Mouse (Mus musculus): ENCODE measurements at regions not wholly inside any gene's neighbourhood (a gene's known extent, or its start where the extent isn't known, plus 50 kb on each side); places are given as distances from the start of the nearest gene placed in this dataset.
A peak's percentile ranks its signal among the peaks of the same experiment; 100 is the strongest.

DNA sequence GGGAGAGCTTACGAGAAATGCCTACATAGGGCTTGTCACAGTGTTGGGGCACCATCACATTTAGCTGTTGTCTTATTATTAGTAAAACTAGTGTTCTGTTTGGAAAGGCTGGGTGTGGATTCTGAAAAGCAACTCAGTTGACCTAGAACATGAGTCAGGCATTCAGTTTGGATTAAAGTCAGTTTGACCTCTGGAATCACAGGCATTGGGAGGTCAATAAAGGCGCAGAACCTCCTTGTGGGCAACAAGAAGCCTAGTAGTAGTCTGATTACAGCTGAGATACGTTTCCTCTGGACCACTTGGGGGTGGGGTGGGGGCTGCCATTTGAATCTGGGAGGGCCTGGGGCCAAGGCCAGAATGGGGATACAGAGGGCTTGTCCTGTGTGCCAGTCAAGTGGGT, 52.1 kb upstream of the Map3k1 start:
- no peak for DNase-seq (ENCODE audit: low spot score)
- 94% methylated on average over 3 of the region's 3 CpGs for WGBS
- Histone ChIP-seq H3K4me2 (ENCODE audit: low read depth) (no peak overlapping the region), H3K36me3 (ENCODE audit: control insufficient read depth, insufficient read depth, low read length) (no peaks in the 10 kb centered on the region), H3K9me3 (ENCODE audit: control insufficient read depth, low read length) (no peaks in the 10 kb centered on the region), H3K27me3 (ENCODE audit: control insufficient read depth, insufficient read depth, low read length) (no peaks in the 10 kb centered on the region), H3K4me3 (ENCODE audit: low read depth, low read length) (no peak overlapping the region), H3K27ac (ENCODE audit: low read depth, low read length) (no peak overlapping the region), H3K4me1 (ENCODE audit: control insufficient read depth, insufficient read depth, low read length) (no peaks in the 10 kb centered on the region), H3K9ac (ENCODE audit: low read length) (no peak overlapping the region)
- ATAC-seq (ENCODE audit: insufficient read depth, low FRiP score, low TSS enrichment), result no peak

- ATAC-seq (ENCODE audit: insufficient read depth, low FRiP score, low TSS enrichment), result no peak
These were observed 53.5 kb upstream of the Map3k1 start for GRCm38 (mm10) chr13:111862316-111862715.

GRCm38 (mm10) chr13:111865956-111866355, 57.2 kb upstream of the Map3k1 start:
- H3K36me3 ChIP-seq (ENCODE audit: control insufficient read depth, insufficient read depth, low read length), result no peaks in the 10 kb centered on the region
- WGBS, result 96% methylated on average over 7 of the region's 7 CpGs
- H3K4me3 ChIP-seq (ENCODE audit: low read depth, low read length), result no peak overlapping the region
- no peak for DNase-seq (ENCODE audit: low spot score)
- no peak overlapping the region for H3K9ac ChIP-seq (ENCODE audit: low read length)
- no peaks in the 10 kb centered on the region for H3K9me3 ChIP-seq (ENCODE audit: control insufficient read depth, low read length)
- H3K27ac ChIP-seq (ENCODE audit: low read depth, low read length), result no peak overlapping the region
- H3K4me1 ChIP-seq (ENCODE audit: control insufficient read depth, insufficient read depth, low read length), result no peaks in the 10 kb centered on the region
- ATAC-seq (ENCODE audit: insufficient read depth, low FRiP score, low TSS enrichment), result no peak
- H3K27me3 ChIP-seq (ENCODE audit: control insufficient read depth, insufficient read depth, low read length), result no peaks in the 10 kb centered on the region
- no peak overlapping the region for H3K4me2 ChIP-seq (ENCODE audit: low read depth)

More at GRCm38 (mm10) chr13:111862316-111862715, 53.5 kb upstream of the Map3k1 start:
- WGBS, result 84% methylated on average over 8 of the region's 8 CpGs
- Histone ChIP-seq H3K4me2 (ENCODE audit: low read depth) (no peak overlapping the region), H3K4me3 (ENCODE audit: low read depth, low read length) (no peak overlapping the region), H3K27ac (ENCODE audit: low read depth, low read length) (no peak overlapping the region), H3K9ac (ENCODE audit: low read length) (no peak overlapping the region), H3K4me1 (ENCODE audit: control insufficient read depth, insufficient read depth, low read length) (no peaks in the 10 kb centered on the region), H3K27me3 (ENCODE audit: control insufficient read depth, insufficient read depth, low read length) (no peaks in the 10 kb centered on the region), H3K36me3 (ENCODE audit: control insufficient read depth, insufficient read depth, low read length) (no peaks in the 10 kb centered on the region), H3K9me3 (ENCODE audit: control insufficient read depth, low read length) (no peaks in the 10 kb centered on the region)
- DNase-seq (ENCODE audit: low spot score), result no peak

GRCm38 (mm10) chr13:111867261-111867660, 58.5 kb upstream of the Map3k1 start:
- 96% methylated on average over 2 of the region's 2 CpGs for WGBS
- Histone ChIP-seq H3K9me3 (ENCODE audit: control insufficient read depth, low read length) (no peaks in the 10 kb centered on the region), H3K27me3 (ENCODE audit: control insufficient read depth, insufficient read depth, low read length) (no peaks in the 10 kb centered on the region), H3K27ac (ENCODE audit: low read depth, low read length) (no peak overlapping the region), H3K4me2 (ENCODE audit: low read depth) (no peak overlapping the region), H3K9ac (ENCODE audit: low read length) (no peak overlapping the region), H3K4me3 (ENCODE audit: low read depth, low read length) (no peak overlapping the region), H3K4me1 (ENCODE audit: control insufficient read depth, insufficient read depth, low read length) (no peaks in the 10 kb centered on the region), H3K36me3 (ENCODE audit: control insufficient read depth, insufficient read depth, low read length) (no peaks in the 10 kb centered on the region)
- DNase-seq (ENCODE audit: low spot score) (no peak), ATAC-seq (ENCODE audit: insufficient read depth, low FRiP score, low TSS enrichment) (no peak)

DNA sequence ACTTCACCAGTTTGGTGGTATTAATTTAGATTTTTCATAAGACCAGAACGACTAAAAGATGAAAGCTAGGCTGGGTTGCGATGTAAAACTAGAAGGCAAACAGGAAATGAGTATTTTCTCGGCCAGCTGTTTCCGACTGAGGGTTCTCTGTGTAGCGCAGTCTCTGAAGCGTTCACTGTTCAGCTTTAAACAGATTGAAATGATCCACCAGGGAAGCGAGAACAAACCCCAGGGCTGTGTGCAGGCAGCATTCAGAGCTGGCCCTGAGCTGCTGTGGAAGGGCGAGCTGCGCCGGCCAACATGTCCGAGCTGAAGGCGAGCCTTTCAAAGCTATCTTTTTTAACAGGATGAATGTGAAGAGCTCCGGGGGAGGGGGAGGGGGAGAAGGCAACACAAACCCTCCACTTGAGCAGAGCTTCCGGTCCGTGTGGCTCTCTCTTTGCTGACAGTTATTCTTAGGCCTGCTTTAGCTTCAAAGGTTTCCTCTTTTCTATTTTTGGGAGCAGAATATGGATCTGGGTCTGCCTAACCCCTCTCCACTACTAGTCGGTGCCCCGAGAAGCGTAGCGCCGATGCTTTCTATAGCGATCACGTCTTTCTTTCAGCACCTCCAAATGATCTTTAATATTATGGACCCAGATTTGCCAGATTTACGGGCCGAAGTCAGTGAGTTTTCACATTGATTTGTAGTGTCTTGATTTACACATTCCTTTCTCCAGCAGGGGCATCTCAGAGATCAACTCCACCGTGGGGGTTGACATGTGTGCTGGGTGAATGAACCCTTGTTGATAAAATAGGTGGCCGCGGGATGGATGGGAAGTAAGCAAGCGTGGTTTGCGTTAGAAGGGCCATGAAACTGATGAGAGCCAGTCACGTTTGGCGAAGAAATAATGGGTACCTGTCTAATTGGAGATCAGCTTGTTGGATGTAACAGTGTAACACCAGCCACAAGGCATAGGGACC, 59.3 kb upstream of the Map3k1 start:
- H3K9me3 ChIP-seq (ENCODE audit: control insufficient read depth, low read length), result no peaks in the 10 kb centered on the region
- peak overlapping the region; percentile 45 for H3K27ac ChIP-seq (ENCODE audit: low read depth, low read length)
- H3K27me3 ChIP-seq (ENCODE audit: control insufficient read depth, insufficient read depth, low read length), result no peaks in the 10 kb centered on the region
- no peaks in the 10 kb centered on the region for H3K4me1 ChIP-seq (ENCODE audit: control insufficient read depth, insufficient read depth, low read length)
- peak; percentile 58 for DNase-seq (ENCODE audit: low spot score)
- ATAC-seq (ENCODE audit: insufficient read depth, low FRiP score, low TSS enrichment), result no peak
- no peak overlapping the region for H3K9ac ChIP-seq (ENCODE audit: low read length)
- no peak overlapping the region for H3K4me3 ChIP-seq (ENCODE audit: low read depth, low read length)
- H3K36me3 ChIP-seq (ENCODE audit: control insufficient read depth, insufficient read depth, low read length), result no peaks in the 10 kb centered on the region
- peak overlapping the region; percentile 22 for H3K4me2 ChIP-seq (ENCODE audit: low read depth)
- 50% methylated on average over 31 of the region's 31 CpGs for WGBS

GRCm38 (mm10) chr13:111868947-111869346, 60.2 kb upstream of the Map3k1 start:
- ATAC-seq (ENCODE audit: insufficient read depth, low FRiP score, low TSS enrichment) (no peak), DNase-seq (ENCODE audit: low spot score) (no peak)
- no peaks in the 10 kb centered on the region for H3K36me3 ChIP-seq (ENCODE audit: control insufficient read depth, insufficient read depth, low read length)
- H3K4me2 ChIP-seq (ENCODE audit: low read depth), result no peak overlapping the region
- 66% methylated on average over 3 of the region's 3 CpGs for WGBS
- no peaks in the 10 kb centered on the region for H3K27me3 ChIP-seq (ENCODE audit: control insufficient read depth, insufficient read depth, low read length)
- H3K27ac ChIP-seq (ENCODE audit: low read depth, low read length), result no peak overlapping the region
- H3K4me3 ChIP-seq (ENCODE audit: low read depth, low read length), result no peak overlapping the region
- no peak overlapping the region for H3K9ac ChIP-seq (ENCODE audit: low read length)
- H3K9me3 ChIP-seq (ENCODE audit: control insufficient read depth, low read length), result no peaks in the 10 kb centered on the region
- H3K4me1 ChIP-seq (ENCODE audit: control insufficient read depth, insufficient read depth, low read length), result no peaks in the 10 kb centered on the region

DNA sequence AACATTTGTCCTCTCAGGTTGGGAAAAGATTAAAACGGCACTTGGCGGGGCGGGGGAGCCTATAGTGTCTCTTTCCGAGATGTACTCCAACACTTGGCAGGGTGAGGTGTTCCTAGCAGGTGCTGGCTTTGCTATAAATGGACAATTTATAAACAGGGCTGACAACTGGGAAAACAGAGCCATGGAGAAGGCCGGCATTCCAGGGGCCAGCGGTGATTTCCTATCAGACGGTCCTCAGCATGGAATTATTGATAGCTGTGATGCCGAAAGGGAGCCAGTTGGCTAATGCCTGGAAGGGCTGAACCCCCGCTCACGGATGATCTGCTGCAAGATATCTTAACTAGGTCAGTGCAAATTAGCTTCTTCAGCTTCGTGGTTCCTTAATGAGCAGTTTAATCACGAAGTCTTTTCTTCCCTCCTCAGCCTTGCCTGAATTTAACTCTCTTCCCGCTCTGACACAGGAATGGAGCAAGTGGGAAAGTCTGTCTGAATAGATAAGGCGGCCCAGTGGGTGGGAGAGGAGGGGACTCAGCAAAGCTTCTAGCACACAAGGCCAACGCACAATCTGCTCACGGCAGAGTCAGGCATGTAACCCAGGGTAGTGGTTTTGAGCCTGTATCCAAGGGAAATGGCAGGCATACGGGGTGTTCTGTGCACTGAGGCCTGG, 61.1 kb upstream of the Map3k1 start:
- WGBS, result 48% methylated on average over 17 of the region's 17 CpGs
- Histone ChIP-seq H3K9me3 (ENCODE audit: control insufficient read depth, low read length) (no peaks in the 10 kb centered on the region), H3K27ac (ENCODE audit: low read depth, low read length) (no peak overlapping the region), H3K9ac (ENCODE audit: low read length) (no peak overlapping the region), H3K36me3 (ENCODE audit: control insufficient read depth, insufficient read depth, low read length) (no peaks in the 10 kb centered on the region), H3K4me3 (ENCODE audit: low read depth, low read length) (no peak overlapping the region), H3K27me3 (ENCODE audit: control insufficient read depth, insufficient read depth, low read length) (no peaks in the 10 kb centered on the region), H3K4me2 (ENCODE audit: low read depth) (no peak overlapping the region), H3K4me1 (ENCODE audit: control insufficient read depth, insufficient read depth, low read length) (no peaks in the 10 kb centered on the region)
- DNase-seq (ENCODE audit: low spot score) (no peak), ATAC-seq (ENCODE audit: insufficient read depth, low FRiP score, low TSS enrichment) (no peak)

DNA sequence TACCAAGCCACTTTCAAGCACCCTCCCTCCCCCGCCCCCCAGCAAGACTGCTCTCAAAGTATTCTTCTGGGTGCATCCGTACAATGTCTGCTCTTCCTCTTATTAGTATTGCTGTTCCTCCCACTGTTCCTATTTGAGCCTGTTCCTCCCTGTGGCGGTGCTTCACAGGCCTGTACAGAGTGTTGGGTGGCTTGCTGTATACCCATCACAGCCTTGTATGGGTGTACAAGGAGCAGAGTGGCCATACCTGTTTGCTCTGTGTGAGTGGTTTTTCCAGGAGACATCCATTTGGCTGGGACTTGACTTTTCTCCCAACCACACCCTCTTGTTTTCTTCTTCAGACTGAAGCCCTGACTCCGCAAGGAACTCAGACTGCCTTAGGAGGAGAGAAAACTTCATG, 61.7 kb upstream of the Map3k1 start:
- ATAC-seq (ENCODE audit: insufficient read depth, low FRiP score, low TSS enrichment) (no peak), DNase-seq (ENCODE audit: low spot score) (no peak)
- Histone ChIP-seq H3K4me2 (ENCODE audit: low read depth) (no peak overlapping the region), H3K4me1 (ENCODE audit: control insufficient read depth, insufficient read depth, low read length) (no peaks in the 10 kb centered on the region), H3K9ac (ENCODE audit: low read length) (no peak overlapping the region), H3K27ac (ENCODE audit: low read depth, low read length) (no peak overlapping the region), H3K27me3 (ENCODE audit: control insufficient read depth, insufficient read depth, low read length) (no peaks in the 10 kb centered on the region), H3K36me3 (ENCODE audit: control insufficient read depth, insufficient read depth, low read length) (no peaks in the 10 kb centered on the region), H3K4me3 (ENCODE audit: low read depth, low read length) (no peak overlapping the region), H3K9me3 (ENCODE audit: control insufficient read depth, low read length) (no peaks in the 10 kb centered on the region)
- 88% methylated on average over 4 of the region's 4 CpGs for WGBS

All from neural tube, embryonic 11.5 days (tissue).